Mouse (Mus musculus) gastrocnemius, adult 18-20 months (tissue): ENCODE measurements around the gene Mlycd. TPM values are rescaled to one million over a fixed set of nuclear protein-coding genes. Genes with fewer than 3 reads are reported as not detected.
A peak's percentile ranks its signal among the peaks of the same experiment; 100 is the strongest.

Experiments
- DNase-seq: peaks from one replicate; pipeline ENCODE4 v3.0.0; 2021; ENCODE audit warnings: low spot score
- total RNA-seq, 2 experiments: library from RNA; stranded (reverse); gene quantifications; 2 replicates each; pipeline ENCODE4 v1.2.3; 2021

Gene Mlycd
- total RNA-seq, 2 experiments from 2014 or later, result 75.0 to 87.3 TPM

- DNase-seq, result no peak
Measured at GRCm38 (mm10) chr8:119400122-119400671, 5.5 kb downstream of the Mlycd start.

- DNase-seq, result no peak
Measured at GRCm38 (mm10) chr8:119400904-119401303, 6.2 kb downstream of the Mlycd start.

GRCm38 (mm10) chr8:119403912-119404311, 9.2 kb downstream of the Mlycd start:
- DNase-seq, result no peak

GRCm38 (mm10) chr8:119404648-119405047, 10.0 kb downstream of the Mlycd start:
- DNase-seq, result no peak

GRCm38 (mm10) chr8:119408311-119408710, 13.6 kb downstream of the Mlycd start:
- no peak for DNase-seq

DNA sequence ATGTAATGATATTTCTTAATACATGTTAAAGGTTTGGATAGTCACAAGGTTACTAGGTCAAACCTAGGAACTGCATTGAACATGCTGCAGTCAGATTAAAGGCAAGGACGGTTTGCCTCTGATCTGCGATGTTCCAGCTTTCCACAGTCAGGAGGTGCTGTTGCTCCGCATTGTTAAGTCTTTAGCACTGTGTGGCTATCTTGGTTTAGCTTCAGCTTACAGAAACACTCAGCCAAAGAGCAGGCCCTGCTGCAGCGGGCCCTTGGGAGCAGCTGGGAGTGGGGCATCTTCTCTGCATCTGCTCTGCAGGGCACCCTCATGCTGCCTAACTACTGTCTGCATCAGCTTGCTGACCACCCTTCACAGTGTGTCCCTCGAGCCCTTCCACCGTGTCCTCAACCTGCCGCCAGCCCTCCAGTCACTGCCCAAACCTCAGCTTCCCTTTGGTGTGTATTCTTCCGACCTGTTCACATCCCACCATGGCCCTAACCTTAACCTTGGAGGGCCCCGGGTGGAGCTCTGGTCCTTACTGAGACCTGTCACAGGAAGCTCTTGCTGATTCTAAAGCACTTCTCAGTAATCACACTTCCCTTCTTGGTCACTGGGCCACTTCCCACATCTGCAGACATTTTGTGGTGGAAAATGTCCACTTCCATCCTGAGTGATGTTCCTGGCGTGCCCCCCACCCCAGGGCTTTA, 17.5 kb downstream of the Mlycd start:
- DNase-seq, result no peak

GRCm38 (mm10) chr8:119412735-119413498, 18.2 kb downstream of the Mlycd start:
- DNase-seq, result peak; percentile 78

DNA sequence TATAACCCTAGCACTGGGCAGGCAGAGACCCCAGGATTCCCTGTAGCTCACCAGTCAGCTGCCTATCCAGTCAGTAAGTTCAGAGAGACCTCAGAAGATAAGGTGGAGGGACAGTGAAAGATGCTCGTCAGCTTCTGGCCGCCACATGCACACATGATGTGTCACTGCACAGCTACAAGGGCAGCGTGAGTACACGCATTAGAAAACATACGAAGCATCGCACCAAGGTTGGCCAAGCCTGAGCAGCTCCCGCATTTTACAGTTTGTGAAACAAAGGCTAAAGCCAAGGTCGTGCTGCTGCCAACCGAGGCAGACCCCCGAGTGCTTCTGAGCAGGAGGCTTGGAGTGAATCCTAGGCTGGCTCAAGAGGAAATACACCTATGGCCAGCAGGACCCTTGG, 18.9 kb downstream of the Mlycd start:
- no peak for DNase-seq

- DNase-seq, result no peak
Measured at GRCm38 (mm10) chr8:119420318-119420717, 25.6 kb downstream of the Mlycd start.

GRCm38 (mm10) chr8:119421603-119422122, 27.0 kb downstream of the Mlycd start:
- no peak for DNase-seq

DNA sequence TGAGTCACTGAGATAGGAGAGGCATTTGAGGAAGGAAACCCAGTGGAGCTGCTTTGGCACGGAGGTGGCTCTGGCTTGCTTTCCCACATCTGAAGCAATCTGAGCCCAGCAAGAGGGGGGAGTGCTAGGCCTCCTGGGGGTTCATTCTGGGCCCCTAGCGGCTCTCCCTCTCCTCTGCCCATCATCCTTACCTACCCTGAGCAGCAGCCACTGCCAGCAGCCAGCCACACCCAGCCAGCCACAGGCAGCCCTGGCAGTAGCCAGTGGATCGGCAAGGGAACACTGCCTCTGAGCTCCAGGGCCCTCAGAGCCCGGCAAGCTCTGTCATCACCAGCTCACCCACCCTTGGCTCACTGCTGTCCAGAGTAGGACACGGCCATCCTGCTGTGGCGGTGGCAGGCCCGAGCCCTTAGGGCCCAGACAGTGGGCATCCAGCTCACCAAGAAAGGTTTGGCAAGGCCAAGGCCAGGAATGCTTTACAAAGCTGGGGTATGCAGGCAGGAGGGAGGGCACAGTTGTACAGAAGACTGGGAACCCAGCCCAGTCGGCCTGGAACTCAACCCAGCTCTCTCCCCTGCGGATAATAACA, 27.5 kb downstream of the Mlycd start:
- DNase-seq, result peak; percentile 53

- DNase-seq, result no peak
Measured at GRCm38 (mm10) chr8:119423631-119424141, 29.0 kb downstream of the Mlycd start.

GRCm38 (mm10) chr8:119424199-119424733, 29.6 kb downstream of the Mlycd start:
- no peak for DNase-seq

DNA sequence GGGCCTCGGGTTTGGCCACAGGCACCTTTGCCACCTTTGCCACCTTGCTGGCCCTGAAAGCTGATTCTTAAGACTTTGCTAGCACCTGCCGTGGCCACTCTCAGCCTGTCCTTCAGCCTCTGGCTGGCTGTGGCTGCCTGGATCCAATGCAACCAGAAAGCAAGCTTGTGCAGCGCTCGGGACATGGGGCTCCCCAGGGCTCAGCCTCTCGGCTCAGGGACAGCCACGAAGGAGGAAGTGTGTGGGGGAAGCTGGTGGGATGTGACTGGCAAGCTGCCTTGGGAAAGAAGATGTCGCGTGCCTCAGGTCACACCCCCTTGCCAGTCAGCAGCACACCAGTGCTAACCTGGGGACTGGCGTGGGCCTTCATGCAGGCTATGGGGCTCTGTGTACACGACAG, 30.1 kb downstream of the Mlycd start:
- no peak for DNase-seq

DNA sequence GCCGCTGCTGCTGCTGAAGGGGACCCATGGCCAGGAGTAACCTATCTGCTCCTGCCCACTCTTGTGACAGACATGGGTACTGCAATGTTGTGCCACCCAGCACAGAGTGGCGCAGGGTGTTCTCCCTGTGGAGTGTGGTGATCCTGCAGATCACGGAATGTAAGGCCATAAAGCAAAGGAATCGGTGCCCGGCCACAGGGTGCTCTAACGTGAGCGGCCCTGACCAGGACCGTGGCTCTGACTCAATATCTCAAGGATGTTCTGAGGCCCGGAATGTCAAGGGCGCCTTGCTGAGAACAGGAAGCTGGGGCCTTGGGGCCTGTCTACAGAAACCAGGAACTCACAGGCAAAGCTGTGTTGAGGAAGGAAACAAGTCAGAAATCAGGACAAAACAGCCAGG, 30.9 kb downstream of the Mlycd start:
- no peak for DNase-seq

GRCm38 (mm10) chr8:119426069-119426735, 31.5 kb downstream of the Mlycd start:
- DNase-seq, result peak; percentile 43

DNA sequence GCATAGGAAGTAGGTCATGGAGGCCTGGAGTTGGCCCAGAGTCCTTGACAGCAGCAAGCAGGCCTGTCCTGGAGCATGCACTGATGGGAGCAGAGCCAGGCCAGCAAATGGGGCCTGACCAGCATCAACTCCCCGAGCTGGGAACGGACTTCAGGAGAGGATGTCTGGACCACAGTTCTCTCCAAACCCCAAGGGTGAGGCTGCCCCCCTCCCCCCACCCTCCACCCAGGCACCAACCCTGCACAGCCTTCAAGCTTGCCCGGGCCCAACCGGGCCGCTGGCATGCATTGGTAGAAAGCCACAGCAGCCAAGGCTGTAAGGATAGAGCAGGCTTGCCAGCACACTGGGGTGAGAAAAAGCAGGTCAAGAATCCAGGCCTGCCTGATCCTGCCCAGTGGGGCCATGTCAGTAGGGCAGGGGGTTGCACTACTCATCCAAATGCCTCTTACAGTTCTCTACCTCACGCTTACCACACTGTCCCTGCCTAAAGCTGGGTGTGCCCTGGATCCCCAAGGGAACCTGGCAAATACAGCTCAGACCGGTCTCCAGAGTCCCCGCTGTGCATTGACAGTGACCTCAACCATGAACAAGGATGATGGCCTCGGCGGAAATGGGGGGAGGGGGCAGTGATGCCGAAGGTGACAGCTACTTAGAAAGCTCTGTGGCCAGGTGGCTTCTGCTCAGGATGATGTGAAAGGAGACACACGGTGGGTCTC, 33.1 kb downstream of the Mlycd start:
- DNase-seq, result peak; percentile 42

DNA sequence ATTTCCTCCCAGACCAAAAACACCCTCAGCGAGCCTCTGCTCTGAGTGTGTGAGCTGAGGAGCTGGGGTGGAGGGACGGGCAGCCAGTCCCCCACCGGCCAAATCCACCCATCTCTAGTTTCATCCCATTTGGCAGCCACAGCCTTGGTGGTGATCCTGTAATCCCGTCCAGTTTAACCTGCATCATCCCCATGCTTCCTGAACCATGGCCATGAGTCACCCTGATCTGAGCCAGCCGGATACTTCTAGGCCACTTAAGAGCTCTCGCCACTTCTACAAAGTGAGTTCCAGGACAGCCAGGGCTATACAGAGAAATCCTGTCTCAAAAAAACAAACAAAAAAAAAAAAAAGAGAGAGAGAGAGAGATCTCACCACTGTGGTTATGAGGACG, 33.7 kb downstream of the Mlycd start:
- no peak for DNase-seq

DNA sequence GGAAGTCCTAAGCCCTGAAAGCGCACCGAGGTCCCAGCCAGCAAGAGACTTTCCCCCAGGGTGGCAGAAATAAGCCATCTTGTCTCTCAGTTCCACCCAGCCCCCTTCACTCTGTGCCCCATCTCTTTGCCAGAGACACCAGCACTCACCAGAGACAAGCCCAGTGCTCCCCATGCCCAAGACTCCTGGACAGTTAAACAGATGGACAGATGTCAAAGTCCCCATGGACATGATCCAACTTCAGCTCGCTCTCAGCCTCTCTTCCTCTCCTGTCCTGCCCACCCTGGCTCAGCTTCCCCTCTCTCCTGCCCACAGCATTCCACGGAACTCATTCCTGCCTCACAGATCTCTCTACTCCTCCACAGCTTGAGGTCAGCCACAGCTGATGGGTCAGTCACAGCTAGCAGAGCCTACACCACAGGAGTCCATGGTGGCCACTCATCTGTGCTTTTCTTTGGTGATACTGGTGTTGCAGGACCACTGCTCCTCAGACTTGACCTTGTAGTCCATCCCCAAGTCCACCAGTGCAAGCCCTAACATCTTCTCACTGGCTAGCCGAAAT, 34.2 kb downstream of the Mlycd start:
- DNase-seq, result no peak

GRCm38 (mm10) chr8:119429552-119429951, 34.9 kb downstream of the Mlycd start:
- no peak for DNase-seq
